Comparison of ENCODE assay signal across 19 mouse cellular contexts in genomic region chr6:119204286-119204685, GRCm38 (mm10). TPM values are rescaled to one million over a fixed set of nuclear protein-coding genes. Genes with fewer than 3 reads are reported as not detected.
A peak's percentile ranks its signal among the peaks of the same experiment; 100 is the strongest.
DNase-seq lines count a peak whose midpoint lies in the region; ATAC-seq lines count a peak whose summit lies in the region.
"Had no signal": no experiment of that assay in that cellular context is flagged by ENCODE, and none has a peak within 500 bp of the region (broad histone marks: within the 10 kb centered on the region; RNA-seq: fewer than 3 reads in every experiment).

No protein-coding gene starts in this region.

- no peaks in the 10 kb centered on the region for H3K27me3 ChIP-seq in heart, embryonic 11.5 days (ENCODE audit: control insufficient read depth, insufficient read depth, low read length)
- H3K27me3 ChIP-seq in heart, embryonic 16.5 days (ENCODE audit: control insufficient read depth, insufficient read depth, low read length), result no peaks in the 10 kb centered on the region
- H3K27me3 ChIP-seq: embryonic facial prominence, embryonic 13.5 days; forebrain, embryonic 13.5 days; hindbrain, embryonic 15.5 days had no signal

- H3K9me3 ChIP-seq in heart, embryonic 11.5 days (replicated peaks; ENCODE audit: control insufficient read depth, low read length), result no peaks in the 10 kb centered on the region
- H3K9me3 ChIP-seq in heart, embryonic 16.5 days (replicated peaks; ENCODE audit: control insufficient read depth, low read length), result no peaks in the 10 kb centered on the region
- H3K9me3 ChIP-seq: embryonic facial prominence, embryonic 13.5 days; forebrain, embryonic 13.5 days; hindbrain, embryonic 15.5 days had no signal

- H3K4me2 ChIP-seq in heart, embryonic 11.5 days, result no peak overlapping the region
- no peak overlapping the region for H3K4me2 ChIP-seq in heart, embryonic 16.5 days (ENCODE audit: low read depth, low read length)
- H3K4me2 ChIP-seq: embryonic facial prominence, embryonic 13.5 days; forebrain, embryonic 13.5 days; hindbrain, embryonic 15.5 days had no signal

- no peak; the same call in 1 of the 2 replicates for ATAC-seq in heart, embryonic 11.5 days (replicated peaks; ENCODE audit: insufficient number of reproducible peaks, low FRiP score, low TSS enrichment)
- no peak; the same call in 1 of the 2 replicates for ATAC-seq in heart, embryonic 16.5 days (replicated peaks; ENCODE audit: extremely low read depth, insufficient read depth, low FRiP score)
- ATAC-seq: forebrain, embryonic 13.5 days; intestine, embryonic 16.5 days had no signal

- intact Hi-C loops in heart, postnatal 14 days (cut with DNase I), result no loop called here
- intact Hi-C loops in heart, postnatal 25 days (cut with DNase I), result no loop called here

- WGBS in heart, embryonic 11.5 days (ENCODE audit: insufficient replicate concordance), result 42% methylated on average over 7 of the region's 7 CpGs
- WGBS in heart, embryonic 16.5 days, result 47% methylated on average over 7 of the region's 7 CpGs

- H3K27ac ChIP-seq in heart, embryonic 11.5 days (ENCODE audit: low read depth, low read length), result peak overlapping the region; percentile 30
- H3K27ac ChIP-seq in heart, embryonic 16.5 days (ENCODE audit: low read length), result 0 out of 2 replicates have a peak overlapping the region, but pooled peaks have one; percentile 42
- H3K27ac ChIP-seq: embryonic facial prominence, embryonic 13.5 days; forebrain, embryonic 13.5 days; gastrocnemius, adult 2 months; hindbrain, embryonic 15.5 days had no signal

- H3K9ac ChIP-seq in heart, embryonic 11.5 days (ENCODE audit: low read depth, low read length), result no peak overlapping the region
- H3K9ac ChIP-seq in heart, embryonic 16.5 days (ENCODE audit: low read length), result no peak overlapping the region
- H3K9ac ChIP-seq: embryonic facial prominence, embryonic 13.5 days; forebrain, embryonic 13.5 days; hindbrain, embryonic 15.5 days had no signal

- DNase-seq in heart, postnatal 14 days, result no peak
- DNase-seq in heart, postnatal 25 days (ENCODE audit: low spot score), result no peak
- DNase-seq in right cerebral cortex, postnatal 4 days, result peak; percentile 0
- DNase-seq in right cerebral cortex, adult 18-20 months, result no peak
- DNase-seq: adrenal gland, adult 2 months; adrenal gland, postnatal 25 days; cerebellum, adult 18-20 months; cerebellum, adult 9-11 months; cerebellum, postnatal 36 days; gastrocnemius, adult 2 months; gastrocnemius, postnatal 25 days; kidney, adult 2 months had no signal

- H3K4me1 ChIP-seq in heart, embryonic 11.5 days (ENCODE audit: control insufficient read depth, insufficient read depth, low read length), result peaks cover 30% of the 10 kb centered on the region
- H3K4me1 ChIP-seq in heart, embryonic 16.5 days (ENCODE audit: control insufficient read depth, insufficient read depth, low read length), result peaks cover 42% of the 10 kb centered on the region

- no peak overlapping the region for H3K4me3 ChIP-seq in heart, embryonic 11.5 days (ENCODE audit: low read depth, low read length)
- no peak overlapping the region for H3K4me3 ChIP-seq in heart, embryonic 16.5 days (ENCODE audit: low read length)
- H3K4me3 ChIP-seq: embryonic facial prominence, embryonic 13.5 days; forebrain, embryonic 13.5 days; gastrocnemius, adult 2 months; hindbrain, embryonic 15.5 days had no signal

- no peaks in the 10 kb centered on the region for H3K36me3 ChIP-seq in heart, embryonic 11.5 days (ENCODE audit: control insufficient read depth, insufficient read depth, low read length)
- no peaks in the 10 kb centered on the region for H3K36me3 ChIP-seq in heart, embryonic 16.5 days (ENCODE audit: control insufficient read depth, insufficient read depth)

RNA-seq across cellular contexts. Expression of gene Cacna1c, which starts 8.1 kb away (rescaled TPM):
- 38.8 and 44.0 TPM in 2 replicates for polyA plus RNA-seq in heart, embryonic 11.5 days (2014; fragmentation: Nextera tagmentation; extraction: Ambion mirVana)
- total RNA-seq in heart, postnatal 14 days (2021), result 100 to 1,000 TPM; 195 to 220 TPM
- 66.2 and 72.2 TPM in 2 replicates for polyA plus RNA-seq in heart, embryonic 16.5 days (2015; fragmentation: Nextera tagmentation; extraction: Ambion mirVana)
- 100 to 1,000 TPM; 182 to 191 TPM for total RNA-seq in heart, postnatal 25 days (2021)
- total RNA-seq: granulocyte monocyte progenitor cell, adult 5-6 weeks had no signal

RNA-seq across cellular contexts. Expression of gene Dcp1b, which starts 29.2 kb away (rescaled TPM):
- 6.6 and 6.9 TPM in 2 replicates for polyA plus RNA-seq in heart, embryonic 11.5 days (2014; fragmentation: Nextera tagmentation; extraction: Ambion mirVana)
- total RNA-seq in heart, postnatal 14 days (2021), result 1 to 10 TPM; 4.0 to 4.4 TPM
- polyA plus RNA-seq in heart, embryonic 16.5 days (2015; fragmentation: Nextera tagmentation; extraction: Ambion mirVana), result 8.7 and 9.0 TPM in 2 replicates
- total RNA-seq in heart, postnatal 25 days (2021), result 1 to 10 TPM; 2.6 to 3.3 TPM

RNA-seq across cellular contexts. Expression of gene Cacna2d4, which starts 32.0 kb away (rescaled TPM):
- not detected in 2 replicates for polyA plus RNA-seq in heart, embryonic 11.5 days (2014; fragmentation: Nextera tagmentation; extraction: Ambion mirVana)
- under 1 TPM in 1 of 2 experiments, not detected in 1; 0.12 TPM for total RNA-seq in heart, postnatal 14 days (2021)
- 0.36 and 0.45 TPM in 2 replicates for polyA plus RNA-seq in heart, embryonic 16.5 days (2015; fragmentation: Nextera tagmentation; extraction: Ambion mirVana)
- not detected for total RNA-seq in heart, postnatal 25 days (2021)
- total RNA-seq: adrenal gland, adult 2 months; adrenal gland, postnatal 25 days had no signal
- polyA plus RNA-seq: embryonic facial prominence, embryonic 13.5 days had no signal
